Mouse (Mus musculus) olfactory bulb, adult 2 months (tissue): ENCODE results near the gene S100g.

ENCODE experiments used
- CTCF ChIP-seq: fragments of 200-500 bp; IDR thresholded peaks from 2 replicates; pipeline ENCODE4 v1.5.1; 2012; ENCODE audit warnings: low read depth, mild to moderate bottlenecking, low read length, moderate library complexity; ENCODE audit not compliant: insufficient read depth
- POLR2A ChIP-seq: fragments of 200-500 bp; IDR thresholded peaks from 2 replicates; pipeline ENCODE4 v1.6.1; 2012; ENCODE audit warnings: mild to moderate bottlenecking, low read depth, low read length, moderate library complexity; ENCODE audit not compliant: insufficient read depth

DNA sequence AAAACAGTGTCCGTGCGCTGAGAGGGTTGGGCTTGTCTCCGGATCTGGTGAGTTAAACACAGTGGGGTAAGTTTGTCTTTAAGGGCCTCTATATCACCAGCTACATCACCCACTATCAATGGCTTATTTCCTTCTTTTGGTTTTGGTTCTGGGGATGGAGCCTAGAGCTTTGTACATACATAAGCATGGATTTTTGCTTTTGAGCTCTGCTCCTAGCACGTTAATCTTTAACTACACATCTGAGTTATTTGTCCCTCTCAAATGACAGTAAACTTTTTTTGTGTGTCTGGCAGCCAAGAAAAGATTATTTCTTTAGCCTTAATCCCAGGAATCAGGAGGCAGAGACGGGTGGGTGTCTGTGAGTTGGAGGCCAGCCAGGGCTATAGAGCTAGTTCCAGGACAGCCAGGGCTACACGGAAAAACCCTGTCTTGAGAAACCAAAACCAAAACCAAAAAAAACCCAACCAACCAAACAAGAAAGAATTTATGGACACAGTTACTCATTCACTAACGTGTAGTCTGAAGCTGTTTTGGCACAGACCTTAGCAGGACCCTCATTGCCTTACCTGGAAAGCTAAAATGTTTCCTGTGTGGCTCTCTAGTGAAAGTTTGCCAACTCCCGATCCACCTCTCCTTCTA is 42.8 kb downstream of the S100g start:
- no peak for TF ChIP-seq POLR2A
- no peak for TF ChIP-seq CTCF
